Mouse (Mus musculus): ENCODE measurements around the gene Carmil2.

DNA sequence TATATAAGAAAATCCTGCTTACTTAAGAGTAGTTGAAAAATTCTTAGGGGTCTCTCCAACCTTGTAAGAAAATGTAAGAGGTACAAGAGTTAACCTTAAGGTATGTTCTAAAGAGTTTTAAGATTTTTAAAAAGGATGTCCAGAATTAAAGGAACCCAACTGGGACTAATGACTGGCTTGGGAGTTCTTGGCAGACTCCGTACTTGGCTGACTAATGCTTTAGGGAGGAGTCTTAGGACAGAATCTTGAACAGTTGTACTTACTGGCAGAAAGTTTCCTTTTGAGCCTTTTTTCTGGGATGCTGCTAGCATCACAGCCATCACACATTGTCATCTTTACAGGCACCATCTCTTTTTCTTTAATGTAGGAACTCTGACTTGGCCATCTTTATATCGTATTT, 45.6 kb upstream of the Carmil2 start:
- TF ChIP-seq CTCF (IDR thresholded peaks at IDR 0.05) (no peak), EP300 (IDR thresholded peaks at IDR 0.05) (no peak)

Measured in lung, postnatal 0 days (tissue).